13 mouse cellular contexts compared by ENCODE assay signal in genomic region chr15:36921384-36921783, GRCm38 (mm10).
"Had no signal": no experiment of that assay in that cellular context is flagged by ENCODE, and none has a peak within 500 bp of the region (broad histone marks: within the 10 kb centered on the region; RNA-seq: fewer than 3 reads in every experiment).

No protein-coding gene starts in this region.

- H3K27me3 ChIP-seq: kidney, embryonic 15.5 days; neural tube, embryonic 15.5 days had no signal

- H3K9me3 ChIP-seq: kidney, embryonic 15.5 days; limb, embryonic 13.5 days; midbrain, embryonic 10.5 days; neural tube, embryonic 15.5 days had no signal

- DNase-seq: kidney, adult 18-20 months; kidney, postnatal 14 days; lung, adult 18-20 months; lung, postnatal 4 days; midbrain, embryonic 14.5 days; spleen, adult 18-20 months; thymus, postnatal 4 days had no signal

- H3K4me2 ChIP-seq: kidney, embryonic 15.5 days; limb, embryonic 13.5 days; neural tube, embryonic 15.5 days had no signal

- H3K4me3 ChIP-seq: kidney, embryonic 15.5 days; limb, embryonic 13.5 days; midbrain, embryonic 10.5 days; myocyte; neural tube, embryonic 15.5 days had no signal

- H3K36me3 ChIP-seq: kidney, embryonic 15.5 days; limb, embryonic 13.5 days; midbrain, embryonic 10.5 days; neural tube, embryonic 15.5 days had no signal

- H3K27ac ChIP-seq: kidney, embryonic 15.5 days; limb, embryonic 13.5 days; liver, embryonic 14.5 days; midbrain, embryonic 10.5 days; neural tube, embryonic 15.5 days had no signal

- H3K9ac ChIP-seq: kidney, embryonic 15.5 days; limb, embryonic 13.5 days; liver, embryonic 14.5 days; neural tube, embryonic 15.5 days had no signal

- H3K4me1 ChIP-seq: midbrain, embryonic 10.5 days had no signal
